Mouse (Mus musculus) urinary bladder, postnatal 36 days (tissue): ENCODE results near the gene Map4k4.

Experiments
- DNase-seq, 2 experiments: peaks; one replicate each; pipeline ENCODE4 v3.0.0; 2022; ENCODE audit warnings: low spot score in 2 of 2, mixed read lengths in 1 of 2

The Map4k4 gene

GRCm38 (mm10) chr1:40000476-40000875, 99.8 kb downstream of the Map4k4 start:
- no peak for DNase-seq

- no peak for DNase-seq
These were observed 100.2 kb downstream of the Map4k4 start for GRCm38 (mm10) chr1:40000899-40001298.

GRCm38 (mm10) chr1:40002129-40002727, 101.5 kb downstream of the Map4k4 start:
- no peak for DNase-seq

GRCm38 (mm10) chr1:40006043-40006651, 105.4 kb downstream of the Map4k4 start:
- no peak for DNase-seq

GRCm38 (mm10) chr1:40007962-40008471, 107.3 kb downstream of the Map4k4 start:
- no peak for DNase-seq

- DNase-seq, result no peak
These were observed 112.0 kb downstream of the Map4k4 start for GRCm38 (mm10) chr1:40012696-40013095.

GRCm38 (mm10) chr1:40015066-40015678, 114.5 kb downstream of the Map4k4 start:
- DNase-seq, result no peak

- no peak for DNase-seq
These were observed 120.9 kb downstream of the Map4k4 start for GRCm38 (mm10) chr1:40021617-40022016.

- no peak for DNase-seq
These were observed 121.9 kb downstream of the Map4k4 start for GRCm38 (mm10) chr1:40022472-40023135.

GRCm38 (mm10) chr1:40023206-40023605, 122.5 kb downstream of the Map4k4 start:
- DNase-seq, result no peak

- DNase-seq, result no peak
These were observed 123.0 kb downstream of the Map4k4 start for GRCm38 (mm10) chr1:40023748-40024147.

GRCm38 (mm10) chr1:40024554-40025320, 124.0 kb downstream of the Map4k4 start:
- no peak for DNase-seq

GRCm38 (mm10) chr1:40025416-40025815, 124.7 kb downstream of the Map4k4 start:
- no peak for DNase-seq

- no peak for DNase-seq
These were observed 126.5 kb downstream of the Map4k4 start for GRCm38 (mm10) chr1:40027116-40027620.

GRCm38 (mm10) chr1:40028207-40028998, 127.7 kb downstream of the Map4k4 start:
- no peak for DNase-seq

GRCm38 (mm10) chr1:40029597-40029996, 128.9 kb downstream of the Map4k4 start:
- DNase-seq, result no peak

GRCm38 (mm10) chr1:40030287-40030975, 129.7 kb downstream of the Map4k4 start:
- no peak for DNase-seq

- no peak for DNase-seq
These were observed 130.3 kb downstream of the Map4k4 start for GRCm38 (mm10) chr1:40030976-40031356.

- no peak for DNase-seq
These were observed 130.9 kb downstream of the Map4k4 start for GRCm38 (mm10) chr1:40031626-40032025.

GRCm38 (mm10) chr1:40033315-40033714, 132.6 kb downstream of the Map4k4 start:
- no peak for DNase-seq
